Mouse (Mus musculus) lung, embryonic 14.5 days (tissue): ENCODE measurements at regions not wholly inside any gene's neighbourhood (a gene's known extent, or its start where the extent isn't known, plus 50 kb on each side); places are given as distances from the start of the nearest gene placed in this dataset.

Experiments used
- ATAC-seq: fragments of 200-750 bp; cut with Nextera tagmentation; 2 replicates; pipeline ENCODE4 v1.8.0; 2017; ENCODE audit warnings: mild to moderate bottlenecking, moderate TSS enrichment, moderate library complexity; ENCODE audit not compliant: insufficient read depth
- DNase-seq: peaks from one replicate; pipeline ENCODE4 v3.0.0-alpha.2; 2015
- H3K27ac ChIP-seq: fragments of 300-500 bp; sonication (generic); 2 replicates; pipeline ENCODE4 v1.5.1; 2014; ENCODE audit warnings: low read depth, mild to moderate bottlenecking, moderate library complexity
- H3K27me3 ChIP-seq: fragments of 300-500 bp; sonication (generic); 2 replicates; pipeline ENCODE4 v1.6.1; 2014; ENCODE audit warnings: low read length, control low read depth; ENCODE audit not compliant: insufficient read depth
- H3K36me3 ChIP-seq: fragments of 300-500 bp; sonication (generic); 2 replicates; pipeline ENCODE4 v1.6.1; 2014; ENCODE audit warnings: control low read depth; ENCODE audit not compliant: insufficient read depth
- H3K4me1 ChIP-seq: fragments of 300-500 bp; sonication (generic); 2 replicates; pipeline ENCODE4 v1.6.1; 2014; ENCODE audit warnings: antibody characterized with exemption, control low read depth; ENCODE audit not compliant: insufficient read depth
- H3K4me2 ChIP-seq: fragments of 300-500 bp; sonication (generic); 2 replicates; pipeline ENCODE4 v1.6.1; 2014; ENCODE audit warnings: mild to moderate bottlenecking
- H3K4me3 ChIP-seq: fragments of 300-500 bp; sonication (generic); 2 replicates; pipeline ENCODE4 v1.5.1; 2014; ENCODE audit warnings: low read depth, low read length
- H3K9ac ChIP-seq: fragments of 300-500 bp; sonication (generic); 2 replicates; pipeline ENCODE4 v1.6.1; 2014
- H3K9me3 ChIP-seq: fragments of 300-500 bp; sonication (generic); 2 replicates; pipeline ENCODE4 v1.6.1; 2016; ENCODE audit warnings: low read depth, low read length, control low read depth
- CTCF ChIP-seq: IDR thresholded peaks from 2 replicates; pipeline ENCODE4 v1.5.1; 2016; ENCODE audit warnings: antibody characterized with exemption, low read depth
- WGBS: fragments of 180-500 bp; shearing (Covaris S2); extraction: QIAGEN DNeasy Blood & Tissue Kit; methylation state at CpG from one replicate; pipeline ENCODE4 v1.1.7; 2014; 5-methylcytosine and 5-hydroxymethylcytosine counted together

GRCm38 (mm10) chr10:119065974-119066373, 173.9 kb downstream of the Cand1 start:
- peak; percentile 68 for TF ChIP-seq CTCF
- 22% methylated on average over 8 of the region's 8 CpGs for WGBS
- H3K36me3 ChIP-seq, result no peaks in the 10 kb centered on the region
- H3K9me3 ChIP-seq, result no peaks in the 10 kb centered on the region
- H3K27me3 ChIP-seq, result no peaks in the 10 kb centered on the region; the same call in 1 of the 2 replicates
- no peak overlapping the region for H3K9ac ChIP-seq
- no peak overlapping the region for H3K27ac ChIP-seq
- DNase-seq (peak; percentile 91), ATAC-seq (no peak)
- no peak overlapping the region; the same call in 1 of the 2 replicates for H3K4me2 ChIP-seq
- no peak overlapping the region for H3K4me3 ChIP-seq
- no peaks in the 10 kb centered on the region for H3K4me1 ChIP-seq

GRCm38 (mm10) chr10:119065133-119065817, 174.6 kb downstream of the Cand1 start:
- no peak overlapping the region for H3K9ac ChIP-seq
- TF ChIP-seq CTCF, result no peak
- no peak overlapping the region for H3K27ac ChIP-seq
- no peaks in the 10 kb centered on the region for H3K36me3 ChIP-seq
- DNase-seq (peak; percentile 71), ATAC-seq (peak; percentile 59)
- no peaks in the 10 kb centered on the region for H3K4me1 ChIP-seq
- peak overlapping the region; percentile 32; the same call in 1 of the 2 replicates for H3K4me2 ChIP-seq
- H3K4me3 ChIP-seq, result no peak overlapping the region
- no peaks in the 10 kb centered on the region; the same call in 1 of the 2 replicates for H3K27me3 ChIP-seq
- WGBS, result 41% methylated on average over 23 of the region's 23 CpGs
- H3K9me3 ChIP-seq, result no peaks in the 10 kb centered on the region

GRCm38 (mm10) chr10:119064218-119064617, 175.6 kb downstream of the Cand1 start:
- ATAC-seq (no peak), DNase-seq (no peak)
- Histone ChIP-seq H3K36me3 (no peaks in the 10 kb centered on the region), H3K27me3 (no peaks in the 10 kb centered on the region; the same call in 1 of the 2 replicates), H3K27ac (no peak overlapping the region), H3K4me1 (no peaks in the 10 kb centered on the region), H3K4me3 (no peak overlapping the region), H3K9ac (no peak overlapping the region), H3K4me2 (no peak overlapping the region), H3K9me3 (no peaks in the 10 kb centered on the region)
- WGBS, result 83% methylated on average over 12 of the region's 12 CpGs
- TF ChIP-seq CTCF, result no peak

GRCm38 (mm10) chr10:119063209-119063699, 176.6 kb downstream of the Cand1 start:
- H3K27me3 ChIP-seq, result no peaks in the 10 kb centered on the region; the same call in 1 of the 2 replicates
- no peak overlapping the region for H3K4me3 ChIP-seq
- H3K4me1 ChIP-seq, result peaks cover 5% of the 10 kb centered on the region; the same call in 1 of the 2 replicates
- no peak for TF ChIP-seq CTCF
- no peaks in the 10 kb centered on the region for H3K36me3 ChIP-seq
- no peak overlapping the region for H3K27ac ChIP-seq
- no peak overlapping the region for H3K9ac ChIP-seq
- DNase-seq (no peak), ATAC-seq (no peak)
- no peaks in the 10 kb centered on the region for H3K9me3 ChIP-seq
- WGBS, result 68% methylated on average over 14 of the region's 14 CpGs
- no peak overlapping the region for H3K4me2 ChIP-seq

- Histone ChIP-seq H3K4me2 (no peak overlapping the region), H3K27ac (no peak overlapping the region), H3K9me3 (no peaks in the 10 kb centered on the region), H3K4me3 (no peak overlapping the region), H3K36me3 (no peaks in the 10 kb centered on the region), H3K9ac (no peak overlapping the region), H3K4me1 (peaks cover 13% of the 10 kb centered on the region; the same call in 1 of the 2 replicates), H3K27me3 (no peaks in the 10 kb centered on the region; the same call in 1 of the 2 replicates)
- no peak for ATAC-seq
- TF ChIP-seq CTCF, result no peak
- no peak for DNase-seq
- WGBS, result 65% methylated on average over 13 of the region's 13 CpGs
Measured at GRCm38 (mm10) chr10:119061958-119062599, 177.8 kb downstream of the Cand1 start.

- Histone ChIP-seq H3K9ac (no peak overlapping the region), H3K27ac (no peak overlapping the region), H3K4me3 (no peak overlapping the region), H3K4me2 (no peak overlapping the region), H3K27me3 (no peaks in the 10 kb centered on the region; the same call in 1 of the 2 replicates), H3K9me3 (no peaks in the 10 kb centered on the region), H3K36me3 (no peaks in the 10 kb centered on the region), H3K4me1 (peaks cover 13% of the 10 kb centered on the region; the same call in 1 of the 2 replicates)
- DNase-seq (no peak), ATAC-seq (no peak)
- no peak for TF ChIP-seq CTCF
- WGBS, result 88% methylated on average over 8 of the region's 8 CpGs
Measured at GRCm38 (mm10) chr10:119061349-119061850, 178.5 kb downstream of the Cand1 start.

GRCm38 (mm10) chr10:119058493-119059020, 181.3 kb downstream of the Cand1 start:
- TF ChIP-seq CTCF, result no peak
- H3K27ac ChIP-seq, result no peak overlapping the region
- H3K9me3 ChIP-seq, result no peaks in the 10 kb centered on the region
- ATAC-seq (no peak), DNase-seq (no peak)
- H3K4me3 ChIP-seq, result no peak overlapping the region
- 50% methylated on average over 10 of the region's 10 CpGs for WGBS
- H3K4me2 ChIP-seq, result no peak overlapping the region
- no peaks in the 10 kb centered on the region for H3K27me3 ChIP-seq
- H3K9ac ChIP-seq, result no peak overlapping the region
- H3K36me3 ChIP-seq, result no peaks in the 10 kb centered on the region
- H3K4me1 ChIP-seq, result peaks cover 24% of the 10 kb centered on the region
